Mouse (Mus musculus) kidney, adult 18-20 months (tissue): ENCODE data around the gene Ampd2.
A peak's percentile ranks its signal among the peaks of the same experiment; 100 is the strongest.

Experiments used
- DNase-seq: peaks from one replicate; pipeline ENCODE4 v3.0.0; 2021

Gene Ampd2

GRCm38 (mm10) chr3:108094976-108095760, 8.7 kb upstream of the Ampd2 start:
- no peak for DNase-seq

- no peak for DNase-seq
These were observed 7.7 kb upstream of the Ampd2 start for GRCm38 (mm10) chr3:108094146-108094545.

- DNase-seq = no peak
These were observed 6.9 kb upstream of the Ampd2 start for GRCm38 (mm10) chr3:108093306-108093705.

GRCm38 (mm10) chr3:108092536-108093115, 6.2 kb upstream of the Ampd2 start, which contains the start of gene Gnat2:
TSS of gene Gnat2 (plus strand) at chr3:108092789.
- DNase-seq = no peak

DNA sequence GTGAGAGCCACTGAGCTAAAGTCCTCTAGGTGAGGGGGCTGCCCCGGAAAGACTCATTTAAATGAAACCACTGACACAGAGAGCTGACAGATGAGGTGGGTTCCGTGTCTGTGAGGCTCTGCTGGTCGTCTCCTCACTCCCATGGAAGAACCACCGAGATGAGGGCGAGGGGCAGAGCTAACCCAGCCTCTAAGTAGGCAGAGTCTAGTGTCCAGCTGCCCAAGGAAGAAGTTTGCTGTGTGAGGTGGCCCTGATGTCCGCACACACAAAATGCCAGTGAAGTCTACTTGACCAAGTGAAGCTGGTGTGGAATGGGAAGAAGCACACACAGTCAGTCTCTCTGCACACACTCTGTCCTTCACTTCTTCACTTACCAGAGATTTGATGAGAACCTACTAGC, 5.6 kb upstream of the Ampd2 start:
- DNase-seq = no peak

DNA sequence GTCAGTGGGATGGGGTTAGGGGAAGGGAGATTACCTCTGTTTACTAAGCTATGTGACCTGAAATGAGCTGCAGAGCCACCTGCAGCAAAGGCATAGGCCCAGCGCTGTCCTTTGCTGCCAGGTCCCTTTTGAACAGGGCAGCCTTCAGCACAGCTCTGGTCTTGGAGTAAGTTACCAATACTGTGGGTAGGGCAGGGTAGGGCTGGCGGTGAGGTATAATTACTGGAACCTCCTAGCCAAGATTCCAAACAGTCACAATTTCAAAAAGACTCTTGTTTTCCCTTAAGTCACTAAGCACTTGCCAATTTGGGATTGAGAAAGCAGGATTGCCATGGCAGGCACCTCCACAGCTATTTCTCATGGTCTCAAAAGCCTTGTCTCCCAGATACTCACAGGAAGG, 4.1 kb upstream of the Ampd2 start:
- DNase-seq = no peak

DNA sequence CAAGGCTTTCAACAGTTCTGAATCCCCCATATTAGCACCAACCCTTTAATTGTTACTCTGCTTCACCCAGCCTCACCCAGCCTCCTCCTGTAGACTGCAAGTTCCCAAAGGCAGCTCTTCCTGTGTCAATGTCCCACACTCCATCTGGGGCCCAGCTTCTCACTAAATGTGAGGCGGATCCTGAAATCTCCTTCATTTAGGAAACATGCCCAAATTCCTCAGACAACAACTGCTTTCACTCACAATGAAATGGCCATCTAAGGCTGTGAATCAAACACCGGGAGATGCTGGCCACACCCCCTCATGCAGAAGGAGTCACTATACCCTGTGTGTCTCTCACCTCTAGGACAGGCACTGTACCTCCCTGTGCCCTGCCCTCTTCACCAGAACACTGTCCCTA, 3.5 kb upstream of the Ampd2 start:
- DNase-seq = no peak

- no peak for DNase-seq
These were observed 2.5 kb upstream of the Ampd2 start for GRCm38 (mm10) chr3:108088842-108089380.

DNA sequence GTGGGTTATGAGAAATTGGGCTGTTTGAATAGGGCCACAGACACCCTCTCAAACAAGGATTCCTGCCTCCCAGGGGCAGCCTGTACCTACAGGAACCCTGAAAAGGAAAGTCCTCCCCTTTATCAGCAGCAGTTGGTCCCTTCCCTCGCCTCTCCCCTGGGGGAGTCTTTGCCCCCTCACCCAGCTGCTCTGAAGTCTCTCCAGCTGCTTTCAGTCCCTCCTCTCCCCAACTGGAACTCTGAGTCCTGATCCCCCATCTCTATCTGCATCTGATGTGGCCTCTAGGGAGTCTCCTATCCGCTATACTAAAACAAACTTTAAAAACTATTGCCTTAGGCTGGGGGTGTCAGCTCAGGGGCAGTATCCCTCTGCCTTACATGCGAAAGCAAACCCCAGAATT, 878 bp upstream of the Ampd2 start:
- no peak for DNase-seq

DNA sequence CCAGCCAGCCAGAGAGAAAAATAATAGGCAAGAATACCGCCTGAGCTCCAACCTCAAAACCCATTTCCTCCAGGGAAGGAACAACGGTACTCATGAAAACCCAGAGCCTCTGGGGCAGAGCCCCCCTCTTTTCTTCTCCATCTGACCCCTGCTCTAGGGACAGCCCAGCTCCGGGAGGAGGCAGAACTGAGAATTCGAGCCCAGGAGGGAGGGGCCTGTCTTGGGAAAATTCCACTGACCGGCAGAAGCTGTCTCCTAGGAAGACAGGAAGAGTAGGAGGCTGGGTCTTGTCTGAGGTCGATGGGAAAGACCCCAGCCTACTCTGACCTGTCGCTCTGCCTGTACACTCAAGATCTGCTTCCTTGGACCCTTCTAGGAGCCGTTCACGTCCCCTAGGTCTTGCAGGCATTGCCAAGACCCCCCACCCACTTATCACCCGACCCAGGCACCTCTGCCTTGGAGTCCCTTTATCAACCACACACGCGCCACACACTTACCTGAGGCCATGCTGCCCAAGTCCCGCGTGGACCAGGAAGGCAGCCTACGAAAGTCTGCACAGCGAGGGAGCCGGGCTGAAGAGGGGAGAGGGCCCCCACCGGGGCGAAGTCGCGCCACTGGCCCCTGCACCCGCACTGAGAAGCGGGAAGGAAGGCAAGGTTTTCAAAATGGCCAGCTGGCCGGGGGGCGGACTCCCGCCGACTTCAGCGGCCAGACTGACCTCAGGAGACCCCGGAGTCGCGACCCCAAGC, 556 bp downstream of the Ampd2 start:
- peak; percentile 89 for DNase-seq

DNA sequence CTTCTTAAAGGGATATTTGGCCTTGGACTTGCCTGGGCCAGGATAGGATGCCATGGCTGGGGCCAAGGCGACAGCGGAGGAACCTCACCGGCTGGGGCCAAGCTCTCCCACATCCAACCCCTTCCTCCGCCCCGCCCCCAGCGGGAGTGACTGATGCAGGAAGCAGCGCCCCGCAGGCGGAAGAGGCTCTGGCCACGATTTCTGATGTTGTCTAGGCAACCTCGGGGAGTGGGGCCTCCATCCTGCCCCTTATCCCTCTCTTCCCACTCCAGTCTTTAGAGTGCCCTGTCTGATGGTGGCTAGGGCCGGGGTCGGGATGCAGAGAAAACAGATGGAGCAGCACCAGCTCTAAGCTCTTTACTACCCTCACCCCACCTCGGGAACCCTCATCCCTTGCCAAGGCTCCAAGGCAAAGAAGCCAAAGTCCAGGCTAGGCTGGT, 1.1 kb downstream of the Ampd2 start:
- peak; percentile 96 for DNase-seq

DNA sequence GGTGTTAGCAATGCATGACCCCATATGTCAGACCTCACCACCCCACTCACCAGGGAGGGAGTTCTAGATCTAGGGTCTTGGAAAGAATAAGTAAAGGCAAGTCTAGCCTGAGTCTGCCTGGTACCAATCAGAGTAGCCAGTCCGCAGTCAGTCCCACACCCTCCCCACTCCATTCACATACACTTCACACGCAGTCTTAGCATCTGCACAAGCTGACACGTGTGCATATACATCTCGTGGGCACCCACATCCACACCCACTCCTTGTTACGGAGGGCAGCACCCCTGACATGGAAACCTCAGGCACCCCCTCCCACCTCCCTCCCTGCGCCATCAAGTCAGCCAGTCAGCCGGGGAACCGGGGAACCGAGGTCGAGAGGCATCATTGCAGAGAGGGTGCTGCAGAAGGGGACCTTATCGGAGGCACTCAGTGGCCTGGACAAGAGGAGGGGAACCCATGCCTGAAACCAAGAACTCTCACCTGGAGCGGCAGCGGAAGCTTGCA, 1.6 kb downstream of the Ampd2 start:
- no peak for DNase-seq

- DNase-seq = no peak
These were observed 2.5 kb downstream of the Ampd2 start for GRCm38 (mm10) chr3:108083904-108084407.

DNA sequence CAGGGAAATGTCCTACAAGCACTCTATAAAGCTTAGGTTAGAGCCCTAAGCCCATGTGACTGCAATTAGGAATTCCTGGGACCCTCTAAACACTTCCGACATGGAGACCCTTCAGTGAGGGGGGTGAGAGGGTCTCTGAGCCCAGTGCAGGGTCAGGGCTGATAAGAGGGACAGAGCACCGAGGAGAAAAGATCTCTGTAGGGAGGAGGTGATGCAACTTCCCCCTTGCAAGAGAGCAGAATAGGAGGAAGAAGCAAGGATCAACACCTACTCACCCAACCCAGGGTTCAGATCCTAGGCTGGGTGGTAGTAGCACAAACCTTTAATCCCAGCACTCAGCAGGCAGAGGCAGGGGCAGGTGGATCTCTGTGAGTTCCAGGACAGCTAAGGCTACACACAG, 3.3 kb downstream of the Ampd2 start:
- no peak for DNase-seq

- DNase-seq = no peak
These were observed 4.1 kb downstream of the Ampd2 start for GRCm38 (mm10) chr3:108082251-108082875.

GRCm38 (mm10) chr3:108081681-108082080, 4.8 kb downstream of the Ampd2 start:
- DNase-seq = no peak

DNA sequence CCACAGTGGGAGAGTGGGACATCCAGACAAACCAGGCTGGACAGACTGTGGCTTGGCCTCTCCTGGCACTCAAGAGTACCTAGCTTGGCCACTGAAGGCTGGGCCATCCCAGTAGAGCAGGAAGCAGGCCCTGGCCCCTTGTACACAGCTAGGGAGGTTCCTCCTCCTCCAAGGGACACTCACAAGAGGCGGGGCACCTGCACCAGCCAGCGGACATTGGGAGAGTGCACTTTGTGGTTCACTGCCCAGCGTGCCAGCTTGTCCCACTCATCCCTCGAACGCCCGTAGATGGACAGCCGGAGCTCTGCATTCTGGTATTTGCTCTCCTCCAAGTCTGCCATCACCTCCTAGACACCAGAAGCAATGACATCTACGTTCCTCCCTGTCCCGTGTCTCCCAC, 9.6 kb downstream of the Ampd2 start:
- peak; percentile 48 for DNase-seq

GRCm38 (mm10) chr3:108072983-108073569, 13.4 kb downstream of the Ampd2 start:
- DNase-seq = no peak

DNA sequence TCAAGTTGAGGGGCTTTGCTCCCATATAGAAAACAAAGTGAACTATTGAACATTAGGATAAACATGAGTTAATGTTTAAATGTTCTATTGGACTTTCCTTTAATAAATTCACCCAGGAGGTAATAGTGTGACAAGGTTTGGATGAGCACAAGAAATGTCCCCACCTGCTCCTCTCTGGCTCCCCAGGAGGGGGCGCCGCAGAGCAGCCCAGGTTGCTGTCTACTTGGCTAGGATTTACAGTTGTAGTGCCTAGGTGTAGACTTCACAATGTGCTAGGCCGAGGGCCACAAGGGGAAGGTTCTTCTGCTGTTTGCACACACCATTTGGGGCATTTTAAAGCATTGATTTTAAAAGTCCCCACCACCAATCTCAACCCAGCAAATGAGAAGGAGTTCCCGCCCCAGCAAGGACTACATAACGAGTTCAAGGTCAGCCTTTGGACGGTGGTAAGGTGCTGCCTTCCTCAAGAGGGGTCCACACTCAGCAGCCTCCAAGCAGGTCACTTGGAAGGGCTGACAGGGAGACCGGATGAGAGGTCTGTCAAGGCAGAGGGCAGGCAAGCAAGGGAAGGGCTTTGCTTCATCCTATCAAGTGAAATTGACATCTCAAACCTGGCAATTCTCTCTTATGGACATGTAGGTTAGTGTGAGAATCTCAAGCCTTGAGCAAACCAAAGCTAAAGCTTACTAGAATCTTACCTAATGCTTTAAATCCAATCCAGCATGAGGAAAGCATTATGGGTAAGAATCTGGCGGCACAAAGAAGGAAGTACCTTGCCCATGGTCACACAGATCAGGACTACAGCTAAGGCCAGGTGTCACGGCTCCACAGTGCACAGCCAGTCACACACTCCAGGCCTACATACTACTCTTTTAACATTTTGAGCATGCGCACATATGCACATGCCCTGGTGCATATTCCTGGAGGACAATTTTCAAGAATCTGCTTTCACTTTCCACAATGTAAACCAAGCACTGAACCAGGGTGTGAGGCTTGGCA, 15.9 kb downstream of the Ampd2 start:
- peak; percentile 86 for DNase-seq

GRCm38 (mm10) chr3:108069231-108069870, 17.1 kb downstream of the Ampd2 start:
- peak; percentile 75 for DNase-seq
